Mouse (Mus musculus) C2C12 (cell line): ENCODE results near the gene Bspry.

Source experiments
- CEBPB ChIP-seq: IDR thresholded peaks from one replicate; pipeline ENCODE4 v1.6.1; 2011; ENCODE audit warnings: low read depth, mild to moderate bottlenecking, control low read depth, moderate library complexity
- CTCF ChIP-seq: IDR thresholded peaks from one replicate; pipeline ENCODE4 v1.5.1; 2011; ENCODE audit not compliant: control insufficient read depth, insufficient read depth, insufficient read length
- MAX ChIP-seq: IDR thresholded peaks from one replicate; pipeline ENCODE4 v1.6.1; 2011; ENCODE audit warnings: mild to moderate bottlenecking, control low read depth
- MYOD1 ChIP-seq: IDR thresholded peaks from one replicate; pipeline ENCODE4 v1.6.1; 2011; ENCODE audit warnings: low read depth; ENCODE audit not compliant: control insufficient read depth, insufficient read length
- MYOG ChIP-seq: IDR thresholded peaks from one replicate; pipeline ENCODE4 v1.6.1; 2011; ENCODE audit not compliant: control insufficient read depth, insufficient read length; ENCODE audit errors: extremely low read depth
- USF1 ChIP-seq: IDR thresholded peaks from one replicate; pipeline ENCODE4 v1.6.1; 2011; ENCODE audit warnings: low read depth, mild to moderate bottlenecking, control low read depth, moderate library complexity

- TF ChIP-seq CTCF = no peak
- TF ChIP-seq USF1 = no peak
- no peak for TF ChIP-seq MYOG
- no peak for TF ChIP-seq CEBPB
- no peak for TF ChIP-seq MAX
- no peak for TF ChIP-seq MYOD1
Measured at GRCm38 (mm10) chr4:62440544-62440943, 39.3 kb upstream of the Bspry start.
